Mouse (Mus musculus) G1E (cell line): ENCODE data around the gene Spryd7.

Experiments used
- CTCF ChIP-seq: IDR thresholded peaks from 2 replicates; pipeline ENCODE4 v1.5.1; 2012; ENCODE audit warnings: low read depth, low read length, inconsistent platforms, mixed read lengths
- POLR2AphosphoS5 ChIP-seq: IDR thresholded peaks from 2 replicates; pipeline ENCODE4 v1.6.1; 2012; ENCODE audit warnings: low read depth, low read length, inconsistent platforms; ENCODE audit not compliant: insufficient replicate concordance

- TF ChIP-seq POLR2AphosphoS5 (no peak), CTCF (no peak)
These were observed 27.2 kb downstream of the Spryd7 start for GRCm38 (mm10) chr14:61529533-61529932.
